Mouse (Mus musculus) intestine, embryonic 15.5 days (tissue): ENCODE measurements around the gene Pex10. TPM values are rescaled to one million over a fixed set of nuclear protein-coding genes. Genes with fewer than 3 reads are reported as not detected.

Experiments
- ATAC-seq: fragments of 200-750 bp; cut with Nextera tagmentation; 2 replicates; pipeline ENCODE4 v1.8.0; 2017; ENCODE audit warnings: moderate TSS enrichment, moderate library complexity
- H3K27ac ChIP-seq: fragments of 300-500 bp; sonication (generic); 2 replicates; pipeline ENCODE4 v1.5.1; 2015; ENCODE audit warnings: mild to moderate bottlenecking, inconsistent platforms
- H3K27me3 ChIP-seq: fragments of 300-500 bp; sonication (generic); replicated peaks from 2 replicates; pipeline ENCODE4 v1.6.1; 2015; ENCODE audit warnings: inconsistent platforms
- H3K36me3 ChIP-seq: fragments of 300-500 bp; sonication (generic); 2 replicates; pipeline ENCODE4 v1.6.1; 2015; ENCODE audit warnings: inconsistent platforms
- H3K4me1 ChIP-seq: fragments of 300-500 bp; sonication (generic); replicated peaks from 2 replicates; pipeline ENCODE4 v1.6.1; 2015; ENCODE audit warnings: inconsistent platforms
- H3K4me2 ChIP-seq: fragments of 300-500 bp; sonication (generic); replicated peaks from 2 replicates; pipeline ENCODE4 v1.6.1; 2015; ENCODE audit warnings: mild to moderate bottlenecking, inconsistent platforms
- H3K4me3 ChIP-seq: fragments of 300-500 bp; sonication (generic); replicated peaks from 2 replicates; pipeline ENCODE4 v1.5.1; 2015; ENCODE audit warnings: inconsistent platforms
- H3K9ac ChIP-seq: fragments of 300-500 bp; sonication (generic); 2 replicates; pipeline ENCODE4 v1.6.1; 2015; ENCODE audit warnings: inconsistent platforms
- H3K9me3 ChIP-seq: fragments of 300-500 bp; sonication (generic); 2 replicates; pipeline ENCODE4 v1.6.1; 2016; ENCODE audit warnings: inconsistent platforms
- WGBS: fragments of 180-500 bp; shearing (Covaris S2); methylation state at CpG from one replicate; pipeline ENCODE4 v1.1.7; 2015; 5-methylcytosine and 5-hydroxymethylcytosine counted together
- polyA plus RNA-seq: library from polyadenylated mRNA; unstranded; fragments of >200 nt; fragmentation: Nextera tagmentation; extraction: Ambion mirVana; gene quantifications from 2 replicates; pipeline ENCODE4 v1.2.1, GENCODE M21; 2015

The Pex10 gene
- polyA plus RNA-seq, 1 experiment from 2014 or later: 23.3 TPM

- H3K27ac ChIP-seq: no peak overlapping the region
- no peaks in the 10 kb centered on the region for H3K36me3 ChIP-seq
- no peaks in the 10 kb centered on the region for H3K27me3 ChIP-seq
- H3K4me3 ChIP-seq: no peak overlapping the region
- 87% methylated on average over 6 of the region's 6 CpGs for WGBS
- ATAC-seq: no peak
- 0 out of 2 replicates have a peak, but pooled peaks cover 4% of the 10 kb centered on the region for H3K4me1 ChIP-seq
- no peak overlapping the region for H3K9ac ChIP-seq
- H3K4me2 ChIP-seq: no peak overlapping the region
- H3K9me3 ChIP-seq: no peaks in the 10 kb centered on the region
These were observed 30.6 kb downstream of the Pex10 start for GRCm38 (mm10) chr4:155097452-155097851.

DNA sequence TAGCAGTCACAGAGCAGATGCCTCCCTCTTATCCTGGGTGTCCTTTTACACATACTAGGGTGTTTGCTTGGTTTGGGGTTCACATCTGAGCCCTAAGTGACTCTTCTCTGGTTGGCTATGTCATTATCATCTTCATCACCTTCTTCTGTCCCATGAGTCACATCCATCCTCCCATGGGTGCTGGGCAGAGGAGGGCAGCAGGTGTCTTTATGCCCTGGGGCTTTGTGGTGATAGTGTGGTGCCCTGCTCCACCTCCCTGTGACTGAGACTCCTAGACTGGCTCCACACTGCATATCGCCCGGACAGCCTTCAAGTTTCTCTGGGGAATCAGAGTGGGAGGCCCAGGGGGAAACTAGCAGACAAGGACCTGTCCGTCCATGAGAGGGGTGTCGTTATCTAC, 31.8 kb downstream of the Pex10 start:
- Histone ChIP-seq H3K9me3 (no peaks in the 10 kb centered on the region), H3K9ac (no peak overlapping the region), H3K27ac (no peak overlapping the region), H3K4me2 (no peak overlapping the region), H3K4me3 (no peak overlapping the region), H3K4me1 (0 out of 2 replicates have a peak, but pooled peaks cover 4% of the 10 kb centered on the region), H3K27me3 (no peaks in the 10 kb centered on the region), H3K36me3 (no peaks in the 10 kb centered on the region)
- WGBS: 77% methylated on average over 4 of the region's 4 CpGs
- ATAC-seq: no peak

GRCm38 (mm10) chr4:155107886-155108285, 41.1 kb downstream of the Pex10 start:
- 93% methylated on average over 4 of the region's 4 CpGs for WGBS
- Histone ChIP-seq H3K4me3 (no peak overlapping the region), H3K27me3 (no peaks in the 10 kb centered on the region), H3K9ac (no peak overlapping the region), H3K4me1 (no peaks in the 10 kb centered on the region), H3K36me3 (no peaks in the 10 kb centered on the region), H3K27ac (no peak overlapping the region), H3K9me3 (no peaks in the 10 kb centered on the region), H3K4me2 (no peak overlapping the region)
- no peak; the same call in 1 of the 2 replicates for ATAC-seq

DNA sequence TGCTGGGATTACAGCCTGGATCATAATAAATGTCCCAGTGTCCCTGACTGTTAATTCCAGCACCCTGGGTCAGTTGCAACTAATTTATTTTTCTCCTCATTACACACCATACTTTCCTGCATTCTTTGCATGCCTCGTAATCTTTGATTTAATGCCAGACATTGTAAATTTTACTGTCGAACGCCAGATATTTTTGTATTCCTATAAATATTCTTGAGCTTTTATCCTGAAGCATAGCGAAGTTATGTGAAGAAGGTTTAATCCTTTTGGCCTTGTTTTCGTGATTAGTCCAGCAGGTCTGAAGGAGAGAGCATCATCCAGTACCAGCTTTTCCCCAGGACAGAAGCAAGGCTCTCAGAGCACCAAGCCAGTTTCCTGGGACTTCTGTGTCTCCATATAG, 42.7 kb downstream of the Pex10 start:
- Histone ChIP-seq H3K9me3 (no peaks in the 10 kb centered on the region), H3K27ac (no peak overlapping the region; the same call in 1 of the 2 replicates), H3K36me3 (no peaks in the 10 kb centered on the region), H3K27me3 (no peaks in the 10 kb centered on the region), H3K4me3 (no peak overlapping the region), H3K4me2 (no peak overlapping the region), H3K9ac (no peak overlapping the region), H3K4me1 (peaks cover 7% of the 10 kb centered on the region)
- ATAC-seq: no peak
- 48% methylated on average over 5 of the region's 5 CpGs for WGBS

GRCm38 (mm10) chr4:155113766-155114410, 47.1 kb downstream of the Pex10 start:
- no peak overlapping the region for H3K9ac ChIP-seq
- H3K4me2 ChIP-seq: no peak overlapping the region
- H3K4me3 ChIP-seq: no peak overlapping the region
- H3K27me3 ChIP-seq: no peaks in the 10 kb centered on the region
- 64% methylated on average over 8 of the region's 8 CpGs for WGBS
- H3K36me3 ChIP-seq: no peaks in the 10 kb centered on the region
- no peaks in the 10 kb centered on the region for H3K9me3 ChIP-seq
- H3K27ac ChIP-seq: no peak overlapping the region
- peaks cover 12% of the 10 kb centered on the region for H3K4me1 ChIP-seq
- 0 out of 2 replicates have a peak, but pooled peaks have one; percentile 25 for ATAC-seq

DNA sequence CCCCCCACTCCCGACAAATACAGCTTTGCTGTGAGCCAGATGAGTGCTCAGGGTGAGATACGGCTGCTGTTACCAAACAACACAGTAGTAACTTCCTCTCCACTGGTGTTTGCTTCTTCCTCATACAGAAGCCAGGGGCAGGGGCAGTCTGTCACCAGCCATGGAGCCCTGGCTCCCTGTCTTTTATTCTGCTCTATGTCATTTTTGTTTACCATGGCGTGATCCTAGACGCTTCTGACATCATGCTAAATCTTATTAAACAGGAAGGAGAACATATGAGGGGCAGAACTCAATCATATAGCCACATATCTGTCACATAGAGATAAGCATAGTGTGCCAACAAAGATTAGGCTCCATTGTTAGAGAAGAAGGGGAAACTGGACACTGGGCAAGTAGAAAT, 49.8 kb downstream of the Pex10 start:
- no peaks in the 10 kb centered on the region for H3K27me3 ChIP-seq
- ATAC-seq: no peak
- H3K4me2 ChIP-seq: no peak overlapping the region
- no peak overlapping the region for H3K9ac ChIP-seq
- H3K27ac ChIP-seq: no peak overlapping the region
- peaks cover 26% of the 10 kb centered on the region for H3K4me1 ChIP-seq
- no peak overlapping the region for H3K4me3 ChIP-seq
- no peaks in the 10 kb centered on the region for H3K9me3 ChIP-seq
- WGBS: 64% methylated on average over 4 of the region's 4 CpGs
- no peaks in the 10 kb centered on the region for H3K36me3 ChIP-seq

DNA sequence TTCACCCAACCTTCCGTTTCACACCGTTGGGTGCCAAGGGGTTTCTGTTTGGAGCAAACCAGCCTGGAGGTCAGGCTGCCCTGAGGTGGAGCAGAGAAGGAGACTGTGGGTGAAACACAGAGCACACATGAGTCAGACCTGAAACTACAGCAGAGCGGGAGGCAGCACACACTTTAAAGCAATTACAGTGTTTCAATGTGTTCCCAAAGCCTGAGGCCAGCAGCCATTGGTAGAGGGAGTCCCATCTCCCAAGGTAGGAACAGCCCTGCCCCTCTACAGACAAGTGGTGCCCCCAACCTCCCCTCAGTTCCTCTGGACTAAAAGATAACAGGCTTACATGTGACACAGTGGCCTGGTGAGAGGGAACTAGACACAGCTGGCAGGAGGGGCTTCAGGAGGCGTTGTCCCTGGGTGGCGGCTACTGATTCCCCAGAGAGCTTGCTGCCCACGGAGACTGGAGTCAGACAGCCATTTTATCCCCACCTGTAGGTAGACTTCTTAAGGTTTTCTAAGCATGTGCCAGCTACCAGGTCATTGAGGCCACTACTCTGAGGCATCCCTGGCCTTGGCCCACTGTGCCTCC, 50.7 kb downstream of the Pex10 start:
- H3K27ac ChIP-seq: no peak overlapping the region

DNA sequence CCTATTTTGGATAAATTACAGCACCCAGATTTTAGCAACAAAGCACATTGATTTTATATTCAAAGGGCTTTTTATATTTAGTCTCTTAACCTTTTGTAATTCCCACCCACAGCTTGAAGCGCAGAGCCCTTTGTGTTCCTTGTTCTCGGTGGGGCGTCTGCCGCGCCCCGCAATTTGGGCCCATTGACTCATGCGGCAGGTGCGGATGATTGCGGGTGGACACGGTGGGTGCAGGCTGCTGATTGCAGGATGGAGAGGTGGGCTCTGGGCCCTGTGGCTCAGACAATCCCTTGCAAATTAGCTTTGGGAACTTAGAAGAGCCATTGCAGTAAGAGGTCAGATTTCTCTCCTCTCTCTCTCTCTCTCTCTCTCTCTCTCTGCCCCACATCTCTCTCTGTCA, 51.5 kb downstream of the Pex10 start:
- Histone ChIP-seq H3K9ac (no peak overlapping the region), H3K4me2 (no peak overlapping the region), H3K27me3 (no peaks in the 10 kb centered on the region), H3K4me1 (peaks cover 40% of the 10 kb centered on the region), H3K27ac (no peak overlapping the region), H3K9me3 (no peaks in the 10 kb centered on the region), H3K4me3 (no peak overlapping the region), H3K36me3 (no peaks in the 10 kb centered on the region)
- 84% methylated on average over 10 of the region's 10 CpGs for WGBS
- no peak for ATAC-seq

More for the DNA sequence above, 50.7 kb downstream of the Pex10 start:
- Histone ChIP-seq H3K36me3 (no peaks in the 10 kb centered on the region), H3K4me2 (no peak overlapping the region), H3K27me3 (no peaks in the 10 kb centered on the region), H3K9me3 (no peaks in the 10 kb centered on the region), H3K9ac (no peak overlapping the region), H3K4me3 (no peak overlapping the region), H3K4me1 (peaks cover 34% of the 10 kb centered on the region)
- 83% methylated on average over 6 of the region's 6 CpGs for WGBS
- ATAC-seq: no peak

DNA sequence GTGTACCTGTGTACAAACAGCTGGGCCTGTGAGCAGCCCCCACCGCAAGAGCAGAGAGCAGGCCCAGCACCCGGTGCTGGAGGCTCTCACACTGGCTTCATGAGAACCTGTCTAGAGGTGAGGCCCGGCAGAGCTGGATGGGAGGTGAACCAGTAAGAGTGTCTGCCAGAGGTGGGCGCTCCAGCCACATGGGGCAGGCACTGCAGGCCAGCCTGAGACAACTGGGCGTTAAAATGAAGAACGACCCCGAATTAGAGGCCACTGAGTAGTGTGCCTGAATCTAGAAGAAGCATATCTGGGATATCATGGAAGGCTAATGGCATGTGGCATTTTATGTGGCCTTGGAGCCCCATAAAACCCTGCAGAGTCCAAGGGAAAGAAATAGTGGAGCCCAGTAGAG, 53.2 kb downstream of the Pex10 start:
- H3K27me3 ChIP-seq: no peaks in the 10 kb centered on the region
- no peak overlapping the region for H3K4me2 ChIP-seq
- H3K9ac ChIP-seq: no peak overlapping the region
- peak overlapping the region; percentile 70 for H3K27ac ChIP-seq
- 70% methylated on average over 7 of the region's 7 CpGs for WGBS
- peaks cover 43% of the 10 kb centered on the region for H3K4me1 ChIP-seq
- ATAC-seq: peak; percentile 23; the same call in 1 of the 2 replicates
- no peak overlapping the region for H3K4me3 ChIP-seq
- no peaks in the 10 kb centered on the region for H3K9me3 ChIP-seq
- no peaks in the 10 kb centered on the region for H3K36me3 ChIP-seq

DNA sequence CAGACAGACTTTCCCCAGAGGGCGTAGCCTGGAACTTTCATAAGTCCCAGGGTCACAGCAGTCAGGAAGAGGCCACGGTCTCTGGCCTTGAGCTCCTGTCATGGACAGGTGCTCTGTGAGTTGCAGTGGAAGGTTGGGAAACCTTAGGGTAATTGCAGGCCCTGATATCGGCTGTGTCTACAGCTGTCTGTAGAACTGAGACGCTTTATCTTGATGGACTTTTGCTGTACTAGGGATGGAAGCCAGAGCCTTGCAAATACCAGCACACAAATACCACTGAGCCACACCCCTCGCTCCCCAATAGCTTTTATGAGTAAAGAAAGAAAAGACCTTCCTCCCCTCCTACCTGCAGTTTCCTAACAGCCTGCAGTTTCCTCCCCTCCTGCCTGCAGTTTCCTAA, 53.8 kb downstream of the Pex10 start:
- Histone ChIP-seq H3K9me3 (no peaks in the 10 kb centered on the region), H3K9ac (no peak overlapping the region), H3K4me3 (no peak overlapping the region), H3K36me3 (no peaks in the 10 kb centered on the region), H3K4me2 (no peak overlapping the region), H3K27ac (peak overlapping the region; percentile 94), H3K4me1 (peaks cover 49% of the 10 kb centered on the region), H3K27me3 (no peaks in the 10 kb centered on the region)
- WGBS: 52% methylated on average over 5 of the region's 5 CpGs
- peak; percentile 89 for ATAC-seq

GRCm38 (mm10) chr4:155121222-155121621, 54.4 kb downstream of the Pex10 start:
- ATAC-seq: peak; percentile 26
- WGBS: 58% methylated on average over 6 of the region's 6 CpGs
- Histone ChIP-seq H3K36me3 (no peaks in the 10 kb centered on the region), H3K27ac (peak overlapping the region; percentile 94), H3K9me3 (no peaks in the 10 kb centered on the region), H3K9ac (no peak overlapping the region), H3K27me3 (no peaks in the 10 kb centered on the region), H3K4me1 (peaks cover 51% of the 10 kb centered on the region), H3K4me2 (peak overlapping the region; percentile 13; the same call in 1 of the 2 replicates), H3K4me3 (no peak overlapping the region)
